Mouse (Mus musculus): ENCODE measurements around the gene Fgfr2.

DNA sequence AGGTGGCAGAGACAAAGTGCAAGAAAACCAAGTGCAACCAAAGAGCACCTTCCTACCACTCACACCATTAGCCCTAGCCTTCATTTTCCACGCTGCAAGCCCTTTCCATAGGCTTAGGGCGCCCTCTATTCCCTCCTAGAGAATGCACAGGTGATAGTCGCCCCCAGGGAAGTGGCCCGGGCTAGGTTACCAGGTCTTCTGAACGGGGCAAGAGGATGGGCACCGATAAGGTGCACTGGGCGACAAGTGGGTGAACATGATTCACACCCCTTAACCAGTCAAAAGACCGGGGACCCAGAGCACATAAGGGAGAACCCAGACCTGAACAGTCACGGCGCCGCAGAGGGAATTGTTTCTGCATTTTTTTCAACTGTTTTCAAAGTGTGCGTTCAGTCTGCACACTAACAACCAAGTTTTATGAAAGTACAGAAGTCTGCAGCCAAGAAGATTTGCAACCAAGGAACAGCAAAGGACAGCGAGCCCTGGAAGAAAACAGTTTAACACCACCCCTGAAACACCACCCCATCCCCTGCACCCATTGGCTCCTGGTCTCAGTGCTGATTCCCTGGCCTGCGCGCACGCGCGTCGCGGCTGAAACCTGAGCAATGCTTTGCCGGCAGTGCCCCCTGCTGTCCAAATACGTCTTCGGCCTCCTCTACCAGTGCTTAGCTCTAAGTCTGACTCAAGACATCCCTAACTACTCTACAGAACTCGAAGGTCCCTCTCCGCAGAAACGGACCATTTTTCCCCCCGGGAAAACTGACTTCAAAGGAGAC, 571.6 kb downstream of the Fgfr2 start:
- TF ChIP-seq CTCF (IDR thresholded peaks at IDR 0.05; ENCODE audit: borderline replicate concordance, extremely low read depth, insufficient read depth, insufficient read length) (peak; percentile 95), POLR2A (IDR thresholded peaks at IDR 0.05; ENCODE audit: borderline replicate concordance, extremely low read depth, insufficient read depth, insufficient read length, poor library complexity, severe bottlenecking) (no peak)

Data from brain, embryonic 14.5 days (tissue).